Mouse (Mus musculus) erythroblast, embryonic 14.5 days (primary cell): Measurements from ENCODE around the gene Slc25a20.

Experiments
- GATA1 ChIP-seq: IDR thresholded peaks from 2 replicates; pipeline ENCODE4 v1.6.1; 2012; ENCODE audit warnings: low read length, inconsistent platforms, mixed read lengths
- TAL1 ChIP-seq: IDR thresholded peaks from 3 replicates; pipeline ENCODE4 v1.6.1; 2012; ENCODE audit warnings: low read length, inconsistent platforms, mixed read lengths

DNA sequence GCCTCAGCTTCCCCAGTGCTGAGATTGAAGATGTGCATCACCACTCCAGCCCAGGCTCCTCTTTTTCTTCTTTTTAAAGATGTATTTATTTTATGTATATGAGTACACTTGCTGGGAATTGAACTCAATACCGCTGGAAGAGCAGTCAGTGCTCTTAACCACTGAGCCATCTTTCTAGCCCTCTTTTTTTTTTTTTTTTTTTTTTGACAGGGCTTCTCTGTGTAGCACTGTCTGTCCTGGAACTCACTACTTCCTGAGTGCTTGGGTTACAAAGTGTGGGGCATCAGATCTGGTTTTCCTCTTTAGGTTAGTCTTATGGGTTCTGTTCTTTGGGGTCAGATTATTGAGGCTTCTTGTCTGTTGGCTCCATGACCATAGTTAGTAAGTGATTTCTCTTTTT, 32.6 kb downstream of the Slc25a20 start:
- TF ChIP-seq TAL1 (no peak), GATA1 (no peak)
